Mouse (Mus musculus) cerebellum, postnatal 36 days (tissue): ENCODE results near the gene Hsph1.

Experiments used
- DNase-seq, 2 experiments: peaks; one replicate each; pipeline ENCODE4 v3.0.0; 2021 to 2022; ENCODE audit warnings: mixed read lengths in 2 of 2

Hsph1 gene

DNA sequence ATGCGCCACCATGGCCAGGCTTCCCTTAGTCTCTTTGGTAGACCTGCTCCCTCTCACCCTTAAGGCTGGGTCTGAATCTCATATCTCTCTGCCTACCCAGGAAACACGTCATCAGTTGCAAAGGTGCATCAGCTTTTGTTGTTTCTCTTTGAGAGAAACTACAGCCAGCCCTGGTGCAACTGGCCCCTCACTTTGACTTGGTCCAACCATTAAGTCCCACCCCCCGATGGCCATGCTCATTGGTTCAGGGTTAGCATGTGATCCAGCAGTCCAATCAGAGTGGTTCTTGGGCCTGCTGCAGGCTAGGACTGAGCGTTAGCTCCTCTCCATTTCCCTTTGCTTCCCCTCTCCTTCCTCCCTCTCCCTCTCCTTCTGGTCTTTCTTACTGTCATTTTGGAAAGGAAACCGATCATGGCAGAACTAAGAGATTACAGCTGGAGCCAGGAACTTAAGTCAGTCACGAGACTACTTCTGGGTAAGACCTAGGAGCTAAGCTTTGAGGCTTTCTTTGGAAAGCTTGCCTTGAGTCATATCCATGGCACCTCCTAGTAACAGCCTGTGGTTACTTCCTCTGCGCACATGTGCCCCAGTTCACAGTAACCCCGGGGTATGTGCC lies 5.2 kb upstream of the Hsph1 start:
- DNase-seq, result no peak

DNA sequence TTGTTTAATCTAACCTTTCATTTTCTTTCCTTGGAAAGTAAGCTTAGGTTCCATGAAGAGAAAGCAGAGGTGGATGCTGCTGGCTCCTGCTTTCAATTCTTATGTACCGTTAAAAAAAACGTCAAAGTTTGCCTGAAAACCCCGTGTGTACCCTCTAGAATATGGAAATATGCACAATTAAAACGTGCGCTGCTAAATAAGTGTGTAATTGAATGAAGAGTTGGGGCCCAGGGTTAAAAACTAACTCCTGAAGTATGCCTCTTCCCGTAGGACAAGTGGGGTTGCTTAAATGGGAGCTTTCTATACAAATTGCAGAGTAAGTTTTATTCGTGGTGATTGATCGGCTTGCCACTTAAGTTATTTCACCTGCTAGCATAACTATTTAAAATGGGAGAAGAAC lies 1.1 kb upstream of the Hsph1 start:
- DNase-seq, result no peak

DNA sequence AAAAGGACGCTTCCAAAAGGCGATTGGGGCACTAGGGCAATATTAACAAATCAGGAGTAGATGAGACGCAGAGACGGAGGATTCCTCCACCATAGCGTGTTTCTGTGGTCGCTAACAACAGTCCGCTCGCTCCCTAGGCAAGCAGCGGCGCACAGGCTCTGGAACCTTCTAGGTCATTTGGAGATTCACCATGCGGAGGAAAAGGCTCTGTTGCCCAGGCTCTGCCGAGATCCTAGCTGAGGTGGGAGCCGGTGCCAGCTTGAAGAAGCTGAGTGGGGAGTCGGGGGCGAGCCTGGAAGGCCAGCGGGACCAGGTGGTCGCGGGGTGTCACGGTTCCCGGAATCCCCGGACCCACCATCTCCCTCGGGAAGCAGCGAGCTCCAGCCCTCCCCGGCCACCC lies 620 bp downstream of the Hsph1 start:
- DNase-seq, result no peak

DNA sequence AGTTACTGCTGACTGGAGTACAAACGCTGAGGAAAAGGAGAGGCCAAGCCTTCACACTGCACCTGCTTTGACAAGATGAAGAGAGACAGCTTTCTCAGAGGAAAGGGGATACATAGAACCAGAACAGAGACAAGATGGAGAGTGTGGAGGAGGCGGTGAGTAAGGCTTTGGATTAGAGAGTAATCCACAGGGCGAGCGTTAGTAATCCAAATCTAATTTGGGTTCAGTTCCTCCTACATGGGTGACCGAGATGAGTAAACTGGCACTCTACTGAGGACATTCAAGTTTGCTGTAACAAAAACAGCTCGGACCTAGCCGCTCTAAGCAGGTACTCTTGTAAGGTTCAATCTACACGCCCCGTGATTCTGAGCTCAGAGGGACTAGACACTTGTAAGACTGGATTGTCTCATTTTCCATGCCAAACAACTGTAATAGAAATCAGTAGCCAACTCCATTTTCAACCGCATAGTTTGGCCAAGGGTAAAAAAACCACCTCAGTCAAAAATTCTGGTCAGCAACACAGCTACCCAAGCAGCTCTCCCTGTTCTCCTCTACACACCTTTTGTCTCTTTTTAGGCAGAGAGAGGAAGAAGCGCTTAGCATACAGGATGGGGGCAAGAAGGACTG lies 1.7 kb downstream of the Hsph1 start:
- DNase-seq, result no peak

DNA sequence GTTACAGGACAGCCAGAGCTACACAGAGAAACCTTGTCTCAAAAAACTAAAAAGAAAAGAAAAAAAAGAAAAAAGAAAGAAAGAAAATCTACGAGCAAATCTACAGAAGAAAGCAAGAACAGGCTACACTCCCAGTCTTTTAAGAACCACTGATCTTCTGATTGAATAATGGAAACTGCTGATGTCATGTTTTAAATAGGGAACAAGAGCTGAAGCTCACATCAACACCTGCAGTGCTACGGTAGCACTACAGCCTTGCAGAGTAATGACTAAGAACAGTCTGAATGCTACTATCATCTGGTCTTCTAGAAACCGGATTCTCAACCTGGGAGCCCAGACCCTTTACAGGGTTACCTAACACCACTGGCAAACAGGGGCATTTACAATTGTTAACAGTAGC lies 10.6 kb downstream of the Hsph1 start:
- no peak for DNase-seq

DNA sequence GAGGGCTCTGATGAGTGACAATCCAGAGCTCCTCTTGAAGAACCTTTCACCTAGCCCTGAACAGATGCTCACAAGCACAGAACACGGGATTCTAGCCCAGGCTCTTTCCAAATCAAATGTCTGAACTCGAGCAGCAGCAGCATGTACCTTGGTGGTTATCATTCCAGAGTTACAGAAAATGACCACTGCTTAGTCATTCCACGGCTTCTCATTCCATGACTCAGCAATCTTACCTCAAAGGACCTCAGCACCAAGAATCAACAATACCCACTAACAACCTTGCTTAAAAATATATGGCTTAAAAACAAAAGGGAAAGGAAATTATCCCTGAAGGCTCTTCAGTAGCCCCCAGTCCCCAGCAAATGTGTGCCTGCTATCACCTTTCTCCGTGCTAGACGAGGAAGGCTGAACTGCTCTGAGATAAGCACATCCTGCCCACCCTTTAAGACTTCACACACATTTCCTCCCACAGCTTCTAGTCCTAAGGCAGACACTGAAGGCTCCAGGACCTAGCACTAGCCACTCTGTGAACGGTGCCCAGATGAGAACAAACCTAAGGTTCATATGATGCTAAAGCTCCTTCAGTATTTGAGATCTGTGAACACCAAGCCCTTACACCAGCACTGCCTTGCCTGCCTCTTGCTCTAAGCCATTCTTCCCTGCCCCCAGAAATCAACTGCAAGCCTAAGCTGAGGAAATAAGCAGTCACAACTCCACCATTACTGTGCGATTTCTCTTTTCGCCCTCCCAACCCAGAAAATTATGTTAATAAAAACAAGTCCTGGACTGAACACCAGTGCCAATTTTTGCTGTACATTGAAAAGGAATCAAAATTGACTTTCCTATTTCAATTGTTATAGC lies 12.1 kb downstream of the Hsph1 start:
- no peak for DNase-seq

DNA sequence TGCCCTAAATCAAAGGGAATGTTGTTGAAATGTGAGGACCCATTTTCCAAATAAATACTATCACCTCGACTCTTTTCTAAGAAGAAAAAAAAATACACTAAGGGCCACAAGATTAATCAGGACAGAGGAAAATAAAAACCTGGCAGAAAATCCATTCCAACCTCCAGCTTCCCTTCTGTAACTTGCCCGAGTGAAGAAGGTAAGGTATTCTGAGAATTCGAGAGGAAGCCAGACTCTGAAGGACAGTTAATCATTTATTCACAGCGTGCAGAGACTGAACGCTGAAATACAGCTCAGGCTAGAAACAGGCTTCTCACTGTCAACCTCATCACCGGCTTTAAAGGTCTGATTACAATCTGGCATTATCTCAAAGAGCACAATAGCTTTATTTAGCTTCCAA lies 13.5 kb downstream of the Hsph1 start:
- no peak for DNase-seq

DNA sequence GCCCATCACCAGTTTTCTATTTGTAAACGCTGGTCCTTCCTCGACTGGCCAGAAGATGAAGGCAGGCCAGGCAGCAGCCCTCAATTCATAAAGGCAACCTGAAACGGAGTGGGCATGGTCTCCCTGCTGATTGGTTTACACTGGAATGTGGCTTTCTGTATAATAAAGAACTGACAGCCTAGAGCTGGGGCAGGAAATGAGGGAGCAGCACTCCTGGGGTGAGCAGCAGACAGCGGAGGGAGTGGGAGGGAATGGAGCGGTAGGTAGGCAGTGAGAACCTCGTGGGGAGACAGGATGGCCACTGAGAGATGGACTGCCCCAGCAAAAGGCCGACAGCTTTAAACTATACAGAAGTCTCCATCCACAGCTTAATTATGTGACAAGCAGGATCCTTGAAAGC lies 14.0 kb downstream of the Hsph1 start:
- no peak for DNase-seq

DNA sequence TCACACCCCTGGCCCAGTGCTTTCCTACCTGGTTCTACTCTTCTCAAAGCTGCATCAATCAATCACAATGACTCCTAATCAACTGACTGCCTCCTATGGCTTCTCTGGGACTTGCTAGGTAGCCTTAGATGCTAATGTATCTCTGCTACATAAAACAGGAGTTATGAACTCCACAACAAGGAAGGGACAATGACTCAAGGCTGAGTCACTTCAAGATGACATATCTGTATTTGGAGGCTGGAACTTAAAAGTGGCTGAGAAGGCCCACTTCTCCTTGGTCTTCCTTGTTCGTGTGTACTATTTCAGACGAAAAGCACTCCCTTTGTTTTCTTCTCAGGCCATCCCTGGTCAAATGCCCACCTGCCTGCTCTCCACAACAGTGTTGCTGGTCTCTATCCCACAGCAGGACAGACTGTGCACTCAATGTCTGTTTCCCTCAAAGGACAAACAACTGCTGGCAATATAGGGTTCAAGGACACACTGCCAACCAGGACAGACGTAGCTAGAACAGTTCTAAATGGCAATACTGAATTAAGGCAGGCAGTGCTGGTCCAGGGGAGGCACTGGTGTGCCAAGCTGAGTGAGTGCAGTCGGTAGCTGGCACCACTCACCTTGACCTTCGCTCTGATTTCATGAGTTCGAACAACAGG lies 18.3 kb downstream of the Hsph1 start:
- no peak for DNase-seq

DNA sequence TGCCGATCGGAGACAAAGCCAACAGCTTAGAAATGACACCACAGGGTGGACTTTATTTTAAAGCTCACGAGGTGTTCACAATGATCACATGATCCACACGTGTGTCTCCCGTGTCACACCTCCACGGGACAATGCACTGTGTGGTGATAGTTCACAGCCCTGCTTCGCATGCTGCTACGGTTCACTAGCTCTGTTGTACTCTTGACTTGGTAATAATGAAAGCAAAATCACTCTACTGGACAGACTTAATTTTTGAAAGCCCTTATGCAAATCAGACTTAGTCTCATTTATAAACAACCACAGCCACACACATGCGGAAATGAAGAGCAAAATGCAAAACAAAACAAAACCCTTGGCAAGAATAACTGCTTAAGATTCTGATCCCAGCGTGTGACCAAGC lies 19.4 kb downstream of the Hsph1 start:
- DNase-seq, result no peak

DNA sequence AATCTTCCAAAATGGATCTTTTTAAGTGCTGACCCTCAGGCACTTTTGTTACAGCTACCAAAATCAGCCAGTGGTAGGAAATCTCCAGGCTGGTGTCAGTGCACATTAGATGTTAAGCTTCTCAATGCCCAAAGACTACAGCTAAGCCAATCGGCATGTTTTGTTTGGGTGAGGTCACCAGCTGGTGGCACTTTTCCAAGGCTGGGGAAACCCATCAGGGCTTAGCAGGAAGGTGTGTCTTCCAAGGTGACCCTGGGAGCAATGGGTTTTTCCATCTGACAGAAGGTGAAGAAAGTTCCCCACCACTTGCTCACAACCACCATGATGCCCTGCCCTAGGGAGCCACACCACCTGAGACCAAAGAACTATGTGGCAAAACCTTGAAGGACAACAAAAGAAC lies 20.0 kb downstream of the Hsph1 start:
- no peak for DNase-seq

DNA sequence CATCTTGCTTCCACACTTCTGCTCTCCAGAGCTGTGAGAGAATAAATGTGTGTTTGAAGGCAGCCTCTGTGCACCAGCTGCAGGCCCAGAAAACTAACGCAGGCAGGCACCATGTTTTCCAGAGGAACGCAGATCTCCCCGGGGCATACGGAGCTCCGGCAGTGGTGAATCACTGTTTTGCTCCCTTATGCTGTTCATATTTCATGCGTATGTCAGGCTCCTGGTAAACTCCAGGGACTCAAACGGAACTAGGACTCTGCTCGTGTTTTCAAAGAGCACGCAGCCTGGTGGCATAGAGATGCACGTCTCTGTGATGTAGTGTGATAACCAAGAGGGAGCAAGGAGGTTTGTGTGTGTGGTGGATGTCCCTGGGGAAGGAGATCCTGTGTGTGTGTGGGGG lies 23.4 kb downstream of the Hsph1 start:
- DNase-seq, result no peak

DNA sequence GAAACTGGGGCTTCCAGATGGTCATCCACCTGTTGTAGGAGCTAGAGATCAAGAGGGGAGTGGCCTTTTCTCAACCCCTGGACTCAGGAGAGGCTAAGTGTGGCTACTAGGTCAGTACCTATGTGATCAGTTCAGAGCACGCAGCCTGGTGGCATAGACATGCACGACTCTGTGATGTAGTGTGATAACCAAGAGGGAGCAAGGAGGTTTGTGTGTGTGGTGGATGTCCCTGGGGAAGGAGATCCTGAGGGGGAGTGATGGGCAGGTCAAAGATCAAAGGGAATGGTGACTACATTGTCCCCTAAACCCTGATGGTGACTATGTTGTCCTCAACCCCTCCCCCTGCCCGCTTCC lies 24.0 kb downstream of the Hsph1 start:
- DNase-seq, result no peak

DNA sequence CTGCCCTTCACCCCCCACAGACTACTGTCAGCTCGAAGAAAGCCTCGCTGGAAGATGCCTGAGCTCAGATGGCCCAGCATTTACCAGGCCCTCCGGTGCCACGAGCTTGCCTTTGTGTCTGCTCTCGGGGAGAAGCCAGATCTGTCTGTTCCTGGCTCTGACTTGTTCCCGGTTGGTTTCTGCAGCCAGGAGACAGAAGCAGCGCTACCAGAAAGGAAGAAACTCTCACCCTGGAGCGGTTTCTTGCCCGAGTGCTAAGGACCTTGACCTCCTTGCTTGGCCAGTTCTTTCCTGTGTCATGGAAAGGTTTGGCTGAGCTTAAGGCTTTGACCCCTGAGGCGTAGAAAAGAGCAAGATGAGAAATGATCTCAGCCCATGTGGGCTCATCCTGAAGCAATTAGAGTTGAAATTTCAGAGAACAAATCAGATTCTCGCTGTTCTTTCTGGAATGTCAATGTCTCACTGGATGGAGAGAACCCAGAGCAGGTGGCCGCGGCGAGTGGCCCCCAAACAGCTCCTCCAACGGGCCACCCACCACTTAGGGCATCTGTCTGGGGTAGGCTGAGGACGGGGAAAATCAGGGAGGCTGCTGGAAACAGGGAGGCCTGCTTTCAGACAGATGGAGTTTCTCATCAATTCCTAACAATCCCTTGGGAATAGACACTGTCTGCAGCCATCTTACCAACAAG lies 24.6 kb downstream of the Hsph1 start:
- no peak for DNase-seq

DNA sequence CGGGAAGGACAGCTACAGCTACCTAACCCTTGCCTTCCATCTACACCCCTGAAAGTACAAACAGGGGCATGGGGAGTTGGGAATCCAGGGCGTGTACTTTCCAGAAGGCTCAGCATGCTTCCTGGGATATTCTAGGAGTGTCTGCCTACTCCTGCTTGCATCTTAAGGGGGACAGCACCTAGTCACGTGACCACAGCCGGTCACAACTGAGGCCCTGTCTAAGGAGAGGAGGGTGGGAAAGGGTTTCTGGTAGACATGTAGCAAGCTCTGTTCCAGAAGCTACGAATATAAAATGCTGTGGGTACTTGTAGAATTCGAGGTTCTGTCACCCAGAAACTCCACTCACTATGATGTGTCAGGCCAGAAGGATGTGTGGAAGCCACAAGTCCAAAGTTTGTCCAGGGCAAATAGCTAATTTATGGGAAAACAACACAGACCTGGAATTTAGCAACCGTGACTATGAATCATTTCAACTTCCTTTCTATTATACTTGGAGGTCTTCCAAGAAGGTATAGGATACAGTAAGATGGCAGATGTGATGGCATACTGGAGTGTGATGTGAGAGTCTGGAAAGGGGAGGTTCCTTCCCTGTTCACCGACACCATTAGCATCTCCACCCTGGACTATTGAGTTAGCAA lies 29.0 kb downstream of the Hsph1 start:
- DNase-seq, result no peak

DNA sequence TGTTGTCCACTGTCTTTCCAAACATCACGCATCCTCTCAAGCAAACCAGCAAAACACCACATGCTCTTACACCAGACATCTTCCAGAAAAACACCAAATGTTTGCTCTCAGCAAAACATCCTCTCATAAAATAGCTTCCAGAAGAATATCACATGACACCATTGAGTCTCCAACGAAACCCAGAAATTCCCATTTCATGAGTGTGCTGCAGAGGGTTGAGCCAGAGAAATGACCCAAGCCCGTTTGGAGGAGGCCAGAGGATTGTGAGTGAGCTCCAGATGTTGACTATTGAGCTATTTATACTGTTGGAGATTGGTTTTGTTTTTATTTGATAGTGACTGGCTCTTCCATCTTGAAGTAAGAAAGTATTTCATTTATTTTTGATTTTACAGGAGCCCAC lies 32.9 kb downstream of the Hsph1 start:
- no peak for DNase-seq

DNA sequence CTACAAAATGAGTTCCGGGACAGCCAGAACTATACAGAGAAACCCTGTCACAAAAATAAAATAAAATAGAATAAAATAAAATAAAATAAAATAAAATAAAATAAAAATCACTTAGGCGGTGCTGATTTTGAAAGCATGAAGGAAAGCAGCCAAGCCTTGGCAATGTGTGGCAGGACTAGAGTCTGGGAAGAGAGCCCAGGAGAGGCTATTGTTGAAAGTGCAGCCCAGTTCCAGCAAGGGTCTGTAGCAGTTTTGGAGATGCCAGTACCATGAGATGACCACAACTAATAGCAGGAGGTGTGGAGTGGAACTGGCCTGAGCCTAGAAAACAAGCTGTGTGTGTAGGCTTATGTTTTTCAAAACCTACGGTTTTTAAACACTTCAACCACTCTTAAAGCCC lies 34.2 kb downstream of the Hsph1 start:
- no peak for DNase-seq

DNA sequence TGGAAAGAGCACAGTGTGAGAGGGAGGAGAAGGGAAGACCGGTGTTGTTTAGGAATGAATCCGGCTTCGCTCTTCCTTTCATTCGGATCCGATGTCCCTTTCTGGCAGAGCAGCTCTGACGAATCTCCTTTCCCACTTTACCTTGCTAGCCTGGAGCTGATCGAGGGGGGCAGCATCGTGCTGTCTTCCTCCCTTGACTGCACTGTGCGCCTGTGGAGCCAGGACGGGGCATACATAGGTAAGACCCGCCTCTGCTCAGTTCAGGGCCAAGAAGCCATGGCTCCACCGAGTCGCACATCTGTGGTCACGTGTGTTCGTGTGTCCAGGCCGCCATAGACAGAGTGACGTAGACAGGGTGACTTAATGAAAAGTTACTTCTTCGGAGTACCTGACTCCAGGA lies 38.8 kb downstream of the Hsph1 start:
- no peak for DNase-seq

DNA sequence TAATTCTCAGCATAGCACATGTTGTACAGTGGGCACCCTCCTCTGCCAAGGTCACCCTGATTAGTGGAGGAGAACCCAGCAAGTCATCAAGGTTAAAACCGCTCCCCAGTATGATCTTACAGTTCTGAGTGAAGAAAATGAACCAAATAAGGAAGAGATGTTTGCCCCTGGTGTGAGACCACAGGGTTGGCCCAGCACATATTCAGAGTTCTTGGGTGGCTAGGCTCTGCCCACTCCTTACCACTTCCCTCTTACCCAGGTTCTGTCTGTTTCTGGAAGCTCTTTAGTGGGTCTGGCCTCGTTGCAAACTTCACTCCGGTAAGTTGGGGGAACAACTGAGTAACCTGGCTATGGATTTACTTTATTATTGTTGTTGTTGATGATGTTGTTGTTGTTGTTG lies 42.0 kb downstream of the Hsph1 start:
- no peak for DNase-seq

DNA sequence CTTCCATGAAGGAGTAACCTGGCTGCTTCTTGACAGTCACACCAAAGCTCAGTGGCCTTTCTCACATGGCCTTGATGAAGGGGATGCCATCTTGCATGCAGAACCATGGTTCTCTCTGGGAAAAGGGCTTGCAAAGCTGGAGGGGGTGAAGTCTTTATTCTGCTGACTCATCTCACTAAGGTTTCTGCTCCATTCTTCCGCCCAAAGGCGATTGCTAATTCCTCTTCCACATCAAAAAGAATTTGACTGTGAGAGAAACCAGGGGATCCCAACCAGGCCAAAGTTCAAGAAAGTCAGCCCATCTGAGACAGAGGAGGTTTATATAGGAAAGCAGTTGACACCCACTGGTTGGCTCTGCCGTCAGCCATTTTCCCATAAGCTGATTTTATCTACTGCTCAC lies 46.2 kb downstream of the Hsph1 start:
- DNase-seq, result no peak

DNA sequence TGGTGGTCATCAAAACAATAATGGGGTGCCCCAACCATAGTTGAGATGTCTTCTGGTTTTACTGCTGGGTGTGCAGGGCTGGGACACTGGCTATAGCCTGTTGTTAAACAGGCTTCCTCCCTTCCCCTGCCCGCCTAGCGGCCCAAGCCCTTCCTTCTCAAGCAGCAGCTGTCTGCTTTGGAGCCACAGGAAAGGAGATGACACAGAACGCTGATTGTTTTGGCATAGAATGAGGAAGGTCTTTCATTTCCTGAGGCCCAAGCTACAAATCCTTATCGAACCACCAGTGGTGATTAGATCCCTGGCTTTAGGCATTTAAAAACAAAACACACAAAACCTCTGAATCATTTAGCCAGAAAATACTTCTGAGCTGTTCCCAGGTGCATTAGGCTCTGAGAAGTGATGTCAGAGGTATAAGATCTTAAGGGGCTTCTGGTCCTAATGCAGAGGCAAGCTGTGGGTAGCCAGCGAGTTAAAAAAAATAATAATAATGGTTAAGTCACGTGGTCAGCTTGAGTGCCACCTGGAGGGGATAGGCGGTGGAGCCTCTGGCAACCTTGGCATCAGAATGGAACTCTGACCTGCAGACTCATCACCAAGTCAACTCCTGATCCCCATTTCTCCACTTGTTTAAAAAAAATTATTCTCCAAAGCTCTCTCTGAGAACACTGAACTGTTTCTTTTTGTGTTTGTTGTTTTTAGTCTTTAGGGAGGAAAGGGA lies 47.2 kb downstream of the Hsph1 start:
- no peak for DNase-seq

DNA sequence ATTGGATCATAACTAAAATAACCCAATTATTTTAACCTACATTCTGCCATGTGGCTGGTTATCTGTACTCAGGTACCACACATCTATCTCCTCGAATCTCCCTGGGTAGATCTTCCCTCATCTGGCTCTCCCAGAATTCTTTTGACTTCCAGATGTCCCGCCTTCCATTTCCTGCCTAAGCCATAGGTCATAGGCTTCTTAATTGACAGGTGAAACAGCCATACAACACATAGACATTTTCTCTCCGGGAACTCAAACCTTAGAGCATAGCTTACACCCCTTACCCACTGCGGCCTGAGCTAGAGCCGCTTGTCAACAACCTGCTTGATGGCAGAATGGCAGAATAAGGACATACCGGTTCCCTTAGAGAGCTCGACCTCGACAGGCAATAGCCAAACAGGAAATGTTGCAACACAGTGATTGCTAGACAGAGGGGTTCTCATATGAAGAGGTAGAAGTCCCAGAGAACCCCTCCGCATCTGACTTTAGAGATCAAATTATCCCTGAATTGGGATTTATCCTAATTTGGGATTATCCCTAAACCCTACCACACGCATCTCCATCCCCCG lies 48.8 kb downstream of the Hsph1 start:
- no peak for DNase-seq
